Mouse (Mus musculus): Measurements from ENCODE around the gene Pde4a. TPM values are rescaled to one million over a fixed set of nuclear protein-coding genes. Genes with fewer than 3 reads are reported as not detected.
A peak's percentile ranks its signal among the peaks of the same experiment; 100 is the strongest.

Pde4a gene
- polyA plus RNA-seq, 1 experiment from 2014 or later = 6.2 TPM

DNA sequence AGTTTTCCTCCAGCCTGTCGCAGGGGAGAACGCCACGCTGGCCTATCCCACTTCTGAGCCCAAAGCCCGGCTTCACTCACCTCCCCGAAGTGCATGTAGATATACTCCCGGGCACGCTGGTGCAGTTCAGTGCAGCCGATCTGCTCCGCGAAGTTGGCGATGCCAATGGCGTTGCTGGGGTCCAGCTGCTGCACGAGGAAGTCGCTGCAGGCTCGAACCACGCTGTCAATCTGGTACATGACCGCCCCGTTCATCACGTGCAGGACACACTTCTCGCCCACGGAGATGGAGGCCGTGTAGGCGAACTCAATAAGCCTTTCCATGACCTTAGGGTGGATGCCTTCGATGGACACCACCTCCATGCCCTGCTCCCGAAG, 71.5 kb downstream of the Pde4a start:
- peak overlapping the region; percentile 92; the same call in 1 of the 2 replicates for H3K27ac ChIP-seq (replicated peaks; ENCODE audit: low read depth, low read length)
- WGBS = 81% methylated on average over 25 of the region's 25 CpGs

DNA sequence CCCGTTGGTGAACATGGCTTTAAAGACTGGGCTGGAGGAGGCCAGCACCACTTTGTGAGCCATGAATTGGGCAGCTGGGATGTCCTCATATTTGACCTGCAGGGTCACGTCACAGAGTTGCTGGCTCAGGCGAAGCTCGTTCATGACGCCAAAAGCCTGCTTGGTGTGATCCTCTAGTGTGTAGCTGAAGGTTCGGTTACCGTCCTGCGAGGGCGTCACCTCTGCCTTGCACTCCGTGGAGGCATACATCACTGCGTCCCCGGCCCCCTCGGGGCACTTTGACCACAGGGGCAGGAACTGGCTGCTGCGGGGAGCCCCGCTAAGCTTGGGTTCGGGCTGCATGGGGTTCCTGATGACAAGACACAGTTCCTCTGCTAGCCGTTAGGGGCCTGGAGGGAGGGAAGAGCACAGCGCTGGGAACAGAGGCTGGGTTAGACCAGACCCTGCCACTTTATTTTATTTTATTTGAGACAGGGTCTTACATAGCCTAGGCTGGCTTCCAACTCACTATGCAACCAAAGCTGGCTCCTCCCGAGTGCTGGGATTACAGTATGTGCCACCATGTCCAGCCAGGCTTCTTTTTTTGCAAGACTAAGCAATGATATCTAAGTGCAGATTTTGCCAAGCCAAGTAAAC, 72.0 kb downstream of the Pde4a start:
- peaks cover 9% of the 10 kb centered on the region for H3K27me3 ChIP-seq (replicated peaks; ENCODE audit: control insufficient read depth, insufficient read depth, low read length)
- H3K4me3 ChIP-seq (ENCODE audit: low read depth, low read length) = peak overlapping the region; percentile 97
- ATAC-seq (ENCODE audit: low read depth) (peak; percentile 37), DNase-seq (ENCODE audit: low spot score) (peak; percentile 58)
- H3K9me3 ChIP-seq (ENCODE audit: control insufficient read depth, low read length) = no peaks in the 10 kb centered on the region
- peak overlapping the region; percentile 92 for H3K27ac ChIP-seq (replicated peaks; ENCODE audit: low read depth, low read length)
- WGBS = 10% methylated on average over 19 of the region's 19 CpGs
- peaks cover 9% of the 10 kb centered on the region for H3K4me1 ChIP-seq (ENCODE audit: control insufficient read depth, insufficient read depth, low read length)
- H3K4me2 ChIP-seq (ENCODE audit: low read depth, low read length) = peak overlapping the region; percentile 64
- peaks cover 44% of the 10 kb centered on the region for H3K36me3 ChIP-seq (ENCODE audit: control insufficient read depth, insufficient read depth, low read length)
- peak overlapping the region; percentile 98 for H3K9ac ChIP-seq (ENCODE audit: low read depth, low read length)

More for the DNA sequence above, 71.5 kb downstream of the Pde4a start:
- DNase-seq (ENCODE audit: low spot score) (no peak), ATAC-seq (ENCODE audit: low read depth) (no peak)
- Histone ChIP-seq H3K4me3 (ENCODE audit: low read depth, low read length) (peak overlapping the region; percentile 97), H3K4me1 (ENCODE audit: control insufficient read depth, insufficient read depth, low read length) (peaks cover 9% of the 10 kb centered on the region), H3K36me3 (ENCODE audit: control insufficient read depth, insufficient read depth, low read length) (peaks cover 48% of the 10 kb centered on the region), H3K9me3 (ENCODE audit: control insufficient read depth, low read length) (no peaks in the 10 kb centered on the region), H3K4me2 (ENCODE audit: low read depth, low read length) (peak overlapping the region; percentile 64), H3K9ac (ENCODE audit: low read depth, low read length) (peak overlapping the region; percentile 98), H3K27me3 (replicated peaks; ENCODE audit: control insufficient read depth, insufficient read depth, low read length) (peaks cover 4% of the 10 kb centered on the region; the same call in 1 of the 2 replicates)

DNA sequence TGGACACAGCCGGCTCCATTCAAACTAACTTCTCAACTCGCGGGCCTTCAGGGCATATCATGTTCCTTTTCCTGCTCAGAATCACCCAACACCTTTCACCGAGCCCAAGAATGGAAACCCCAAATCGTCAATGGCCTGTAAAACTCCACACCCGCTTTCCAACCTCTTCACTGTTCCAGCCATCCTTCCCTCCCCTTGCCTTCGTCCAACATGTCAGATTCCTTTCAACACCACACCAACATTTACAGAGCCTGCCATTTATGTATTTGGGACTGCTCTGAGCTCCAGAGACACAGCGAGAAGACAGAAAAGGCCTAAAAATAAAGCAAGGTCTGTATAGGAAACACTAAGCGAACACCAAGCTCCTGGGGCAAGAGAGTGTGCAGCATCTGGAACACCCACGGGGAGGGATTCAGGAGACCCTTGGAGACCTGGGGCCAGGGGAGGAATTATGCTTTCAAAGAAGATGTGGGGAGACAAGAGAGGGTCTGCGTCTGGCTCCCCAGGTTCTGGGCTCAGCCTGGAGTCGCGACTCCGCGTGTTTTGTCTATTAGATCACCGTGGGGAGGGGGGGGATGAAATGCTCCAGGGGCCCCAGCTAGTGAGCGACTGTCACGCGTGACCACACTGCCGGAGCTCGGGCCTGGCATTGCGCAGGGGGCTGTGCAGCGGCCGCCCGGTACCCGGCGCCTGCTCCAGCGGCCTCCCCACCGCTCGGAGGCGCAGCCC, 72.7 kb downstream of the Pde4a start:
- WGBS = under 1% methylated on average over 15 of the region's 31 CpGs
- DNase-seq (ENCODE audit: low spot score) = peak; percentile 52
- H3K4me2 ChIP-seq (ENCODE audit: low read depth, low read length) = peak overlapping the region; percentile 64
- peaks cover 37% of the 10 kb centered on the region for H3K36me3 ChIP-seq (ENCODE audit: control insufficient read depth, insufficient read depth, low read length)
- peak; percentile 9; the same call in 1 of the 2 replicates for ATAC-seq (ENCODE audit: low read depth)
- peak overlapping the region; percentile 92 for H3K27ac ChIP-seq (replicated peaks; ENCODE audit: low read depth, low read length)
- peaks cover 9% of the 10 kb centered on the region for H3K4me1 ChIP-seq (ENCODE audit: control insufficient read depth, insufficient read depth, low read length)
- H3K9me3 ChIP-seq (ENCODE audit: control insufficient read depth, low read length) = 0 out of 2 replicates have a peak, but pooled peaks cover 4% of the 10 kb centered on the region
- peak overlapping the region; percentile 98 for H3K9ac ChIP-seq (ENCODE audit: low read depth, low read length)
- peaks cover 16% of the 10 kb centered on the region for H3K27me3 ChIP-seq (replicated peaks; ENCODE audit: control insufficient read depth, insufficient read depth, low read length)
- H3K4me3 ChIP-seq (ENCODE audit: low read depth, low read length) = peak overlapping the region; percentile 97

DNA sequence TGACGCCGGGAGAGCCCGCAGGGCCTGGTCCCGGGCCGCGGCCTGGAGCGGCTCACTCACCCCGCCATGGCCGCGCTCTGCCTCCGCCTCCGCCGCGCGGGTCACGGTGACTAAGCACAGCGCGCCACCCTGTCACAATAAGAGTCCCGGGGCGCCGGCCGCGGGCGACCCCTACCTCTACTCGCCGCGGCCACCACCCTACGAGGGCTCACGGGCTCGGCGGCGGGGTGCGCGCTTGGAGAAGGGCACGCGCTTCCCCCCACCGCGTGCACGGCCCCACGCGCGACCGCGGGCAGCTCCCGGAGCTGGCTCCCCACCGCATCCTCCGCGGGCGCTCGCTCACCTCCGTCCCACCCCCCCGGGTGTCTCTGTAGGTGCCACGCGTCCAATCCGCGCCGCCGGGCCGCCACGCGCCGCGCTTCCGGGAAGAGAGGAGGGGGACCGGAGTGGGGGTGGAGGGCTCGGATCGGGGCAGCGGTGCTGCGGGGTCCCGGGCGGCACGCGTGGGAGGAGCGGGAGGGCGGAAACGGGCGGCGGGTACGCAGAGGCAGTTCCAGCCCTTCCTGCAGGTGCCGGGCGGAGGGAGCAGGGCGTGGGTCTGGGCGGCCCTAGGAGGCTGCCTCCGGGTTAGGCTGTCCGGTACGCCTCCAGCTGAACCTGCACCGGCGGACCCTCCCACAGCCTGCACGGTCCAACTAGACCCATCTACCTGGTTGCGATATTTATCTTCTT, 73.4 kb downstream of the Pde4a start, which contains the start of gene Keap1:
Keap1 (minus strand) TSS at position 629 of the 732 bp plus-strand sequence.
- H3K9me3 ChIP-seq (ENCODE audit: control insufficient read depth, low read length) = 0 out of 2 replicates have a peak, but pooled peaks cover 4% of the 10 kb centered on the region
- H3K4me3 ChIP-seq (ENCODE audit: low read depth, low read length) = peak within 1 kb of the TSS; percentile 97
- peaks cover 23% of the 10 kb centered on the region for H3K27me3 ChIP-seq (replicated peaks; ENCODE audit: control insufficient read depth, insufficient read depth, low read length)
- ATAC-seq (ENCODE audit: low read depth) (peak; percentile 89), DNase-seq (ENCODE audit: low spot score) (peak; percentile 88)
- WGBS = under 1% methylated on average over 21 of the region's 90 CpGs
- H3K9ac ChIP-seq (ENCODE audit: low read depth, low read length) = peak within 1 kb of the TSS; percentile 98
- peaks cover 30% of the 10 kb centered on the region for H3K36me3 ChIP-seq (ENCODE audit: control insufficient read depth, insufficient read depth, low read length)
- H3K4me2 ChIP-seq (ENCODE audit: low read depth, low read length) = peak within 1 kb of the TSS; percentile 64
- peak within 1 kb of the TSS; percentile 92 for H3K27ac ChIP-seq (replicated peaks; ENCODE audit: low read depth, low read length)
- H3K4me1 ChIP-seq (ENCODE audit: control insufficient read depth, insufficient read depth, low read length) = peaks cover 11% of the 10 kb centered on the region

DNA sequence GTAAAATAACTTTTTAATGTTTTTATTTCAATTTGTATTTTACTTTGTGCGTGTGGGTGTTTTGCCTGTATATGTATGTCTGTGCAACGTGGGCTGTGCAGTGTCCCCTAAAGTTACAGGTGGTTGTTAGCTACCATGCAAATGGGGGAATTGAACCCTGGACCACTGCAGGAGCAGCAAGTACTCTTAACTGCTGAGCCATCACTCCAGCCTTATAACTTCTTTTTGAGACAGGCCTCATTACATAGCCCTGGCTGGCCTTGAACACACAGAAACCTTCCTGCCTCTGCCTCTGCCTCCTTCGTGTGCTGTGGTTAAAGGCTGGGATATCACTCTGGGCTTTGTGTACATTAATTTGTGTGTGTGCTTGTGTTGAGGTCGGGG, 73.9 kb downstream of the Pde4a start:
- WGBS = 28% methylated on average over 4 of the region's 4 CpGs
- DNase-seq (ENCODE audit: low spot score) = no peak
- 0 out of 2 replicates have a peak, but pooled peaks cover 4% of the 10 kb centered on the region for H3K9me3 ChIP-seq (ENCODE audit: control insufficient read depth, low read length)
- peak overlapping the region; percentile 98 for H3K9ac ChIP-seq (ENCODE audit: low read depth, low read length)
- H3K27me3 ChIP-seq (replicated peaks; ENCODE audit: control insufficient read depth, insufficient read depth, low read length) = peaks cover 29% of the 10 kb centered on the region
- ATAC-seq (ENCODE audit: low read depth) = no peak
- peaks cover 17% of the 10 kb centered on the region for H3K4me1 ChIP-seq (ENCODE audit: control insufficient read depth, insufficient read depth, low read length)
- peak overlapping the region; percentile 92; the same call in 1 of the 2 replicates for H3K27ac ChIP-seq (replicated peaks; ENCODE audit: low read depth, low read length)
- H3K4me2 ChIP-seq (ENCODE audit: low read depth, low read length) = peak overlapping the region; percentile 64
- H3K36me3 ChIP-seq (ENCODE audit: control insufficient read depth, insufficient read depth, low read length) = peaks cover 24% of the 10 kb centered on the region
- H3K4me3 ChIP-seq (ENCODE audit: low read depth, low read length) = peak overlapping the region; percentile 97

DNA sequence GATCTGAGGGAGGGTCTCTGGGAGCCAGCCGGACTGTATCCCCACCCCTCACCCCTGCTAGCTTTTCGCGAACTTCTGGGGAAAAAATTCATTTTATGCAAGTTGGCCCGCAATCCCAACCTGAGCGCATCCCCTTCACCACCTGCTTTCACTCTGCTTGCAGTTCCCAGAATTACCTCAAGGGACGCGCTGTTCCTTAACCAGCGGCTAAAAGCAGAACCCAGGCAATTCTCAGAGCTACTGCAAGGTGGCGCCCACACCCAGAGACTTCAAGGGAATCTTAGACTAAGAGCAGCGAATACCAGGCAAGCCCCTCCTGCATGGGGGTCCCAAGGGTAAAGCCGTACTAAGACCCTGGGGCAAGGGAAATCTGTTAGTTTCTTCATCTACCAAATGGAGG, 75.8 kb downstream of the Pde4a start:
- H3K4me3 ChIP-seq (ENCODE audit: low read depth, low read length) = no peak overlapping the region
- H3K9ac ChIP-seq (ENCODE audit: low read depth, low read length) = no peak overlapping the region
- ATAC-seq (ENCODE audit: low read depth) (no peak), DNase-seq (ENCODE audit: low spot score) (peak; percentile 91)
- peaks cover 48% of the 10 kb centered on the region for H3K27me3 ChIP-seq (replicated peaks; ENCODE audit: control insufficient read depth, insufficient read depth, low read length)
- H3K27ac ChIP-seq (replicated peaks; ENCODE audit: low read depth, low read length) = no peak overlapping the region
- WGBS = 2% methylated on average over 11 of the region's 11 CpGs
- H3K4me1 ChIP-seq (ENCODE audit: control insufficient read depth, insufficient read depth, low read length) = peaks cover 20% of the 10 kb centered on the region
- H3K9me3 ChIP-seq (ENCODE audit: control insufficient read depth, low read length) = 0 out of 2 replicates have a peak, but pooled peaks cover 4% of the 10 kb centered on the region
- no peak overlapping the region for H3K4me2 ChIP-seq (ENCODE audit: low read depth, low read length)
- peaks cover 6% of the 10 kb centered on the region for H3K36me3 ChIP-seq (ENCODE audit: control insufficient read depth, insufficient read depth, low read length)

DNA sequence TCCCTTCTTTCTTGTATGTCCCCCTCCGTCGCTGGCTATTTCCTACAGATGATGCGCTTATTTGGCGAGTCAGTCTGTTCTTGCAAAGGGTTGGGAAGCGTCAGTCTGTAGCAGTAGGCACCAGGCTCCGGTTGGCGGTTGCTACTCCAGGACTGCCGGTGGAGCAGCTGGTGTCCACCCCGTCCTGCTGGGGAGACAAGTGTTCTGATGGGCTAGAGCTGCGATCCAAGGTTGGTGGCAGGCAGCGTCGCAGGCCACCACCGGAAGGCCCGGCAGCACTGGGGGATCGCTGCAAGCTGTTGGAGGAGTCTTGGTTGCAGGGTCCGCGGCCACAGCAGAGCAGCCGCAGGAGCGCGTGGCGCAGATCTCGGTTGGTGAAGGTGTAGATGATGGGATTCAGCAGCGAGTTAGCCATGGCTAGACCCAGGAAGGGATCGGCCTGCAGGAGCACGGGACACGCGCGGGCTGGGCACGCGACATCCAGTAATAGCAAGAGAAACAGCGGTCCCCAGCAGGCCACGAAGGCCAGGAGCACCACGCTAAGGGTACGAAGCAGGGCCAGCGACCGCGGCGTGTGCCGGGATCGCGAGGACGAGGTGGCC, 78.4 kb downstream of the Pde4a start:
- 6% methylated on average over 35 of the region's 42 CpGs for WGBS
- Histone ChIP-seq H3K27me3 (replicated peaks; ENCODE audit: control insufficient read depth, insufficient read depth, low read length) (peaks cover 69% of the 10 kb centered on the region), H3K27ac (replicated peaks; ENCODE audit: low read depth, low read length) (no peak overlapping the region), H3K9ac (ENCODE audit: low read depth, low read length) (peak overlapping the region; percentile 60), H3K9me3 (ENCODE audit: control insufficient read depth, low read length) (0 out of 2 replicates have a peak, but pooled peaks cover 4% of the 10 kb centered on the region), H3K4me3 (ENCODE audit: low read depth, low read length) (peak overlapping the region; percentile 50), H3K4me2 (ENCODE audit: low read depth, low read length) (peak overlapping the region; percentile 82), H3K36me3 (ENCODE audit: control insufficient read depth, insufficient read depth, low read length) (no peaks in the 10 kb centered on the region), H3K4me1 (ENCODE audit: control insufficient read depth, insufficient read depth, low read length) (peaks cover 13% of the 10 kb centered on the region)
- DNase-seq (ENCODE audit: low spot score) = no peak
- ATAC-seq (ENCODE audit: low read depth) = no peak

Data from embryonic facial prominence, embryonic 14.5 days (tissue).